Mouse (Mus musculus) embryonic facial prominence, embryonic 15.5 days (tissue): Measurements from ENCODE around the gene Wnk2. TPM values are rescaled to one million over a fixed set of nuclear protein-coding genes. Genes with fewer than 3 reads are reported as not detected.

Experiments
- ATAC-seq: fragments of 200-750 bp; cut with Nextera tagmentation; 2 replicates; pipeline ENCODE4 v1.8.0; 2017; ENCODE audit warnings: low read depth, moderate TSS enrichment; ENCODE audit not compliant: insufficient number of reproducible peaks, low FRiP score, low TSS enrichment
- H3K27ac ChIP-seq: fragments of 300-500 bp; sonication (generic); replicated peaks from 2 replicates; pipeline ENCODE4 v1.5.1; 2015; ENCODE audit warnings: mild to moderate bottlenecking, inconsistent platforms
- H3K27me3 ChIP-seq: fragments of 300-500 bp; sonication (generic); 2 replicates; pipeline ENCODE4 v1.6.1; 2015; ENCODE audit warnings: inconsistent platforms
- H3K36me3 ChIP-seq: fragments of 300-500 bp; sonication (generic); 2 replicates; pipeline ENCODE4 v1.6.1; 2015; ENCODE audit warnings: mild to moderate bottlenecking, inconsistent platforms
- H3K4me1 ChIP-seq: fragments of 300-500 bp; sonication (generic); 2 replicates; pipeline ENCODE4 v1.6.1; 2015; ENCODE audit warnings: inconsistent platforms
- H3K4me2 ChIP-seq: fragments of 300-500 bp; sonication (generic); replicated peaks from 2 replicates; pipeline ENCODE4 v1.6.1; 2015; ENCODE audit warnings: mild to moderate bottlenecking, inconsistent platforms
- H3K4me3 ChIP-seq: fragments of 300-500 bp; sonication (generic); replicated peaks from 2 replicates; pipeline ENCODE4 v1.5.1; 2015; ENCODE audit warnings: mild to moderate bottlenecking, inconsistent platforms
- H3K9ac ChIP-seq: fragments of 300-500 bp; sonication (generic); 2 replicates; pipeline ENCODE4 v1.6.1; 2015; ENCODE audit warnings: inconsistent platforms
- H3K9me3 ChIP-seq: fragments of 300-500 bp; sonication (generic); replicated peaks from 2 replicates; pipeline ENCODE4 v1.6.1; 2016; ENCODE audit warnings: inconsistent platforms
- WGBS: fragments of 180-500 bp; shearing (Covaris S2); methylation state at CpG from one replicate; pipeline ENCODE4 v1.1.7; 2015; 5-methylcytosine and 5-hydroxymethylcytosine counted together
- polyA plus RNA-seq: library from polyadenylated mRNA; unstranded; fragments of >200 nt; fragmentation: Nextera tagmentation; extraction: Ambion mirVana; gene quantifications from 2 replicates; pipeline ENCODE4 v1.2.1, GENCODE M21; 2015

Gene Wnk2
- polyA plus RNA-seq, 1 experiment from 2014 or later: 2.6 TPM

DNA sequence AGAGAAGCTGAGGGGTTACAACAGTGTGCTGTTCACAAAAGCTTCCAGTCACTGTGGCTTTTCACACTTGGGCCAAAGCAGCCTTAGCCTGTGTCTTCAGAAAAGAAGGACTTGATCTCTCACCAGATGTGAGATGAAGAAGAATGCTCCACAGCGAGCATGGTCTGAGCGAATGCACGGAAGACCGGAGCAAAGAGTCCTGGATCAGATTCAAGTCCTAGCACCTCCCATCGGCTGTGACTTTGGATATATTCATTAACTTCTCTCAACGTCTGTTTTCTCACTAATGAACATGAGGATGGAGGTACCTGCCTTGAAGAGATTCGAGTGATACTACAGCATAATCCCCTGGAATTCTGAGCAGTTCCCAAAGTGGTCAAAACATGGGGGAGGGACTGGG lies 6.8 kb upstream of the Wnk2 start:
- Histone ChIP-seq H3K36me3 (no peaks in the 10 kb centered on the region), H3K27ac (no peak overlapping the region), H3K9me3 (no peaks in the 10 kb centered on the region), H3K4me2 (no peak overlapping the region), H3K4me1 (peaks cover 7% of the 10 kb centered on the region; the same call in 1 of the 2 replicates), H3K4me3 (no peak overlapping the region), H3K27me3 (peaks cover 8% of the 10 kb centered on the region), H3K9ac (no peak overlapping the region)
- 44% methylated on average over 7 of the region's 7 CpGs for WGBS
- ATAC-seq: no peak

DNA sequence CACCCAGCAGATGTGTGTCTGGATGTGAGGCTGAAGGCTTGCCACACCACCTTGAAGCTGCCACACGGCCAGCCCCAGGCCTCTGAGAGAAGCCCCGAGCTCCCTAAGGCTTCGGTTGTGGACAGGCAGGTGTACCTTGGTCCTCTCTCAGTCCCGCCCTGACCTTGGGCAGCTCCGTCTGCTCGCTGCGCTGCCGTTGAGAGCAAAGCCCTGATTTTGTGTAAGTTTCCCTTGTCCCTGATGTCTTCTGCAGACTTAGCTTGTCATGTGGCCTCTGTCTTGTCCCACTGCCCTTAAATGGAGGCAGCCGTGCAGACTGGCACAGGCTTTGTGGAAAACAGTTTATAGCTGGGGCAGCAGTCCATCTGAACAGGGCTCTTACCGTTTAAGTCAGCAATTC lies 6.2 kb upstream of the Wnk2 start:
- H3K36me3 ChIP-seq: no peaks in the 10 kb centered on the region
- 69% methylated on average over 10 of the region's 10 CpGs for WGBS
- H3K4me2 ChIP-seq: no peak overlapping the region
- no peak overlapping the region for H3K27ac ChIP-seq
- no peak overlapping the region for H3K9ac ChIP-seq
- peaks cover 7% of the 10 kb centered on the region; the same call in 1 of the 2 replicates for H3K4me1 ChIP-seq
- H3K4me3 ChIP-seq: no peak overlapping the region
- peaks cover 14% of the 10 kb centered on the region for H3K27me3 ChIP-seq
- no peak for ATAC-seq
- H3K9me3 ChIP-seq: no peaks in the 10 kb centered on the region

DNA sequence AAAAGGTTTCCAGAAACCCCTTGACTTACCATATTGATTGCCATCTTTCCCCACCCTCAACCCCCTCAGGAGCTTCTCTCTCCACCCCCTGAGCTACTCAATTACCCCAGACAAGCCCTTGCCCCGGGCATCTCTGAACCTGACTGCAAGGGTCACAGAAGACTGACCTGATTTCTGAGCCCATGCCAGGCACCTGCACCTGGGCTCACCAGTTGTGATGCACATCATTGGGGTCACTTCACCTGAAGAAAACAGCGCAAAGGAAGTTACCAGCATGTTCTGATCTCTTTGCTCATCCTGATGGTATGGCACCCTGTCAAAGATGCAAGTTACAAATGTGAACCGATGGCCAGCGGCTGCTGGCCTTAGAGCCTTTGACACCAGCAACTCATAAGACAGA lies 873 bp upstream of the Wnk2 start:
- ATAC-seq: no peak
- H3K9ac ChIP-seq: no peak overlapping the region
- H3K4me2 ChIP-seq: no peak overlapping the region
- 78% methylated on average over 4 of the region's 4 CpGs for WGBS
- H3K27me3 ChIP-seq: peaks cover 37% of the 10 kb centered on the region
- no peak overlapping the region for H3K4me3 ChIP-seq
- H3K36me3 ChIP-seq: no peaks in the 10 kb centered on the region
- no peaks in the 10 kb centered on the region for H3K9me3 ChIP-seq
- peaks cover 41% of the 10 kb centered on the region for H3K4me1 ChIP-seq
- H3K27ac ChIP-seq: no peak overlapping the region

DNA sequence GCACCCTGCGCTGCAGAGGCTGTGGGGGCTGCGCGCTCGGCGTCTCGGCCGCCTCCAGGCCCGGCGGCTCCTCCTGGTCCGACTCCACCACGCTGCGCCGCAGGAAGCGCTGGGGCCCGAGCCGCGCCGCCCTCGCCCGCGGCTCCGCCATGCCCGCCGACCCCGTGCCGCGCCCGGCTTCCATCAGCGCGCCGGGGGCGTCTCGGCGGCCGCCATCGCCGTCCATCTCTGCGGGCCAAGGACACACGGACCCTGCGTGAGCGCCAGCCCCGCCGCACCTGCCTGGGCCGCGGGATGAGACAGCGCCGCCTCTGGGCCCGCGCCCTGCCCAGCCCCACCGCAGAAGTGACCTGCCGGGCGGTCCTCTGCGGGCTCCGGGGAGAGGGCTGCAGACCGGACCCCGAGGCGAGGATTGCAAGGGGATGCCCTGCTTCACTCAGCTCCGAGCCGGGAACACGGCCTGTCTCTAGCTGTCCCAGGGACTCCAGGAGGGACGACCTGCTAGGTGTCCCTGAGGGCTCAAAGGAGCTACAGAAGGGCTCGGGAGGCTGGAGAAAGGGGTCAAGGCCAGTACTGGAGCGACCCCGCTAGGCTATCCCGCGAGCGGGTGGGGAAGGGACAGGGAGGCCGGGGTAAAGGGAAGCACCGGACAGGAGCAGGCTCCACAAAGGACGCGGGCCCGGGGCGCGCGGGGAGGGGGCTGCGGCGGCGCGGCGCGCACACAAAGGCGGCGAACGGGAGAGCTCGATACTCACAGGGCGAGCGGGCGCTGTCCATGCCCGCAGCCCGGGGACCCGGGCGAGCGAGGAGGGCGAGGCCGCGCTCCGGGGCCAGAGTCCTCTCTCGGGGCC lies 582 bp downstream of the Wnk2 start:
- WGBS: under 1% methylated on average over 90 of the region's 98 CpGs

DNA sequence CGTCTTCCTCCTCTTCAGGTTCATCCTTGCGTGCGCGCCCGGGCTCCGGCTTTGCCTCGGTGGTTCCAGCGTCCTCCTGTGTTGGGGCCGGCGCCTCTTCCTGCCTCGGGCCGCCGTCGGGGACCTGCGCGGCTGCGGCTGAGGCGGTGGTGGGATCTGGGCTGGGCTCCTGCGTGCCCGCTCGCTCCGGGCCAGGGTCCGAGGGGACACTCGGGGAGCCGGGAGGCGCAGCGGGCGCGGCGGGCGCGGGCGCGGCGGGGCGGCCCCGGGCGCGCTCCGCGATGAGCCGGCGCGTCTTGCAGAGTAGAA lies 1.2 kb downstream of the Wnk2 start:
- H3K9ac ChIP-seq: peak overlapping the region; percentile 37
- H3K4me1 ChIP-seq: peaks cover 42% of the 10 kb centered on the region
- H3K4me3 ChIP-seq: peak overlapping the region; percentile 68
- peaks cover 37% of the 10 kb centered on the region for H3K27me3 ChIP-seq
- H3K27ac ChIP-seq: no peak overlapping the region
- WGBS: under 1% methylated on average over 39 of the region's 44 CpGs
- ATAC-seq: no peak
- peak overlapping the region; percentile 99 for H3K4me2 ChIP-seq
- H3K36me3 ChIP-seq: no peaks in the 10 kb centered on the region
- H3K9me3 ChIP-seq: no peaks in the 10 kb centered on the region

More for the DNA sequence above, 582 bp downstream of the Wnk2 start:
- ATAC-seq: peak; percentile 62
- H3K36me3 ChIP-seq: no peaks in the 10 kb centered on the region
- H3K27ac ChIP-seq: no peak overlapping the region; the same call in 1 of the 2 replicates
- H3K9ac ChIP-seq: peak overlapping the region; percentile 37
- peaks cover 37% of the 10 kb centered on the region for H3K27me3 ChIP-seq
- H3K4me2 ChIP-seq: peak overlapping the region; percentile 99
- H3K4me1 ChIP-seq: peaks cover 42% of the 10 kb centered on the region
- H3K4me3 ChIP-seq: peak overlapping the region; percentile 68
- H3K9me3 ChIP-seq: no peaks in the 10 kb centered on the region

DNA sequence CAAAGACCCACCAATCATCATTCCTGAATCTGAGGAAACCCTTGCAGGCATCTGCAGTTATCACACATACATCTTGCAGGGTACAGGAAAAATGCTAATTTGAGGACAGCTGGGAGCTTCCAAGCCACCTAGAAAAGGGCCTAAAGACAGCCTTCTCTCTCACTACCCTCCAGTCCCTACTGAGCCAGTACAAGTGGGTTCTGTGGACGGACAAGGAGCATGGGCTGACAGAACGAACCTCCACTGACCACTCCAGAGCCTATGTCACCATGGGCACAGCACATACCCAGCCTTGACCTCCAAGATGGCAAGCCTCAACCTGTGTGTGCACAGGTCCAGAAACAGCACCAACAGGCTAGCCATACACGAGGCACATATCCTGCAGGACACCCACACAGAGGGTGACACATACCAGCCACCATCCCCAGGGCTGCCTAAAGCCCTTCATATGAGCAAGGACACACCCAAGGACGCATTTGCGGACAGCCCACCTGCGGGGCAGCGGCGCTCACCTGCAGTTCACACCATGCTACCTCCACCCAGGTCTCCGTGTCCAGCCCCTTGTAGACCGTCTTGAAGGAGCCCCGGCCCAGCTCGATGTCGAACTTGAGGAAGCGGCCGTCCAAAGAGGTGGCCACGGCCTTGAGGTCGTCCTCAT lies 1.6 kb downstream of the Wnk2 start:
- Histone ChIP-seq H3K27ac (no peak overlapping the region), H3K4me2 (peak overlapping the region; percentile 99), H3K4me1 (peaks cover 42% of the 10 kb centered on the region), H3K36me3 (no peaks in the 10 kb centered on the region), H3K4me3 (peak overlapping the region; percentile 68), H3K9ac (no peak overlapping the region), H3K27me3 (peaks cover 37% of the 10 kb centered on the region), H3K9me3 (no peaks in the 10 kb centered on the region)
- no peak for ATAC-seq
- 24% methylated on average over 17 of the region's 17 CpGs for WGBS

DNA sequence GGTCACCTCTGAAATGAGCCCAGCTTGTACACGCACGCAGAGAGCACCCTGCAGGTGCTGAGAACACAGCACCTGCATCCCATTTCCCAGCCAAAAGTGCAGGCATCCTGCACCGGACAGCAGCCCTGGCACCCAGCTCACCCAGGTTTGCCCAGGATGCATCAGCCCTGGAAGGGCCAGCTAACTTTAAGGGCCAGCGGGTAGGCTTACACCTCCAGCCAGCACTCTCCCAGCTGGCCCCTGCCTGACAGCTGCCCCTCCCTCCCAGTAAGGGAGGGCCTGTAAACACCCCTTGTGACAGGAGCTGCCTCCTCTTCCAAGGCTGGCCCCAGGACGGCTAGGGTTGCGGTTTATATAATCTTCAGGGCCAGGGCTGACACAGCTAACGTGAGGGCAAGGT lies 2.4 kb downstream of the Wnk2 start:
- H3K4me1 ChIP-seq: peaks cover 46% of the 10 kb centered on the region
- H3K4me3 ChIP-seq: 0 out of 2 replicates have a peak overlapping the region, but pooled peaks have one; percentile 68
- H3K9me3 ChIP-seq: no peaks in the 10 kb centered on the region
- H3K9ac ChIP-seq: no peak overlapping the region
- H3K36me3 ChIP-seq: no peaks in the 10 kb centered on the region
- H3K27ac ChIP-seq: no peak overlapping the region
- ATAC-seq: no peak
- WGBS: 60% methylated on average over 7 of the region's 7 CpGs
- H3K27me3 ChIP-seq: peaks cover 34% of the 10 kb centered on the region
- peak overlapping the region; percentile 99; the same call in 1 of the 2 replicates for H3K4me2 ChIP-seq

DNA sequence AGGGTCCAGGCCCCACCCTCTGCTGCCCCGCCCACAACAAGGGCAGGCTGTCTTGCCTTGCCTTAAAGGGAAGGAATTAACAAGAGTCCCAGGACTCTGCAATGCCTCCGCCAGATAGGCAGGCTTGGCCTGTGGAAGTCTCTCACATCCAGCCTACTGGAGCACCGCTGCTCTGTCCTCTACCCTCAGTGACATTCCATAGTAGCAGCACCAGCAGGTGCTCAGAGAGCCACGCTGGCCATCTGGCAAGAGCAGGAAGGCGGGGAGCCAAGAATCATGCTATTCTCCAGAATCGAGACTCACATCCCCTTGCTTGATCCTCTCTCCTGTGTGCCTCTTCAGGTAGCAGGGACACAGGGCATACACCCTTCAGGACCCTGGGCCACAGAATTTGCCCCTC lies 3.4 kb downstream of the Wnk2 start:
- H3K4me2 ChIP-seq: no peak overlapping the region
- peaks cover 27% of the 10 kb centered on the region for H3K27me3 ChIP-seq
- H3K4me1 ChIP-seq: peaks cover 46% of the 10 kb centered on the region
- WGBS: 55% methylated on average over 6 of the region's 6 CpGs
- H3K9me3 ChIP-seq: no peaks in the 10 kb centered on the region
- ATAC-seq: no peak
- no peaks in the 10 kb centered on the region for H3K36me3 ChIP-seq
- H3K4me3 ChIP-seq: no peak overlapping the region
- no peak overlapping the region for H3K9ac ChIP-seq
- no peak overlapping the region for H3K27ac ChIP-seq

DNA sequence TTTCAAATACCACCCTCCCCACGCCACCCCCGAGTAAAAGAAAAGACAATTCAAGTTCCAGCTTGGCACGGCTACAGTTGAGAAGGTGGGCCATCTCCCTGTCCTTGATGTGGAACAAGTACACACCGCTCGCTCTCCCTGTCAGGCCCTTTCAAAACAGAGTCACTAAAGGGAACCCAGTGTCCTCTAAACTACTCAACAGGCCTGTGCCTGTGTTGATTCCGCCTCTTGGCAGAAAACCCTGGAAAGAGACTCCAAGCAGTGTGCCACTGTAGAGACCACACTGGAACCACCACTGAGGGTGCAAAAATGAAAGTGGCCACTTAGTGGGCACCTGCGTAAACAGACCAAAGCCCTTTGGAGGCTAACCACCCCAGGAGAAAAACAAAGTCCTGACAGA lies 4.5 kb downstream of the Wnk2 start:
- Histone ChIP-seq H3K9ac (no peak overlapping the region), H3K4me3 (no peak overlapping the region), H3K36me3 (no peaks in the 10 kb centered on the region), H3K4me1 (peaks cover 46% of the 10 kb centered on the region), H3K4me2 (no peak overlapping the region), H3K9me3 (no peaks in the 10 kb centered on the region), H3K27me3 (peaks cover 21% of the 10 kb centered on the region), H3K27ac (no peak overlapping the region)
- 85% methylated on average over 7 of the region's 7 CpGs for WGBS
- ATAC-seq: no peak

DNA sequence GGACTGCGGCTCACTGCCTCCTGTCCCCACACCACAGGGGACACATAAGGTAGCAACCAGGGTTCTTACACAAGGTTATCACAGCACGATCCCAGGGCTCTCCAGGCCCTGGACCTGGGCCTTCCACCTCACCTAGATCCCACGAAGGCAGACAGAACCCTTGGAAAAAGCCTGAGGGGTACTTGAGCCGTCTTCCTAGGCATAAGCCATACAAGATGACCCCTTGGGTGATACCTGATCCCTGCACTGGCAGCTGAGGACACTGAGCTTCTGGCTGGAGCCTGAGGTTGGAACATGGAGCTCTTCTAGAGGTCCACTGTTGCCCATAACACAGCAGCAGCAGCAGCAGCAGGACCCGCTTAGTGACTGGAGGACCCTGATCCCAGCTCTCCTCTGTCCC lies 5.4 kb downstream of the Wnk2 start:
- Histone ChIP-seq H3K27ac (no peak overlapping the region), H3K9ac (no peak overlapping the region), H3K4me2 (no peak overlapping the region), H3K9me3 (no peaks in the 10 kb centered on the region), H3K27me3 (peaks cover 21% of the 10 kb centered on the region), H3K4me3 (no peak overlapping the region), H3K36me3 (no peaks in the 10 kb centered on the region), H3K4me1 (peaks cover 37% of the 10 kb centered on the region)
- 70% methylated on average over 5 of the region's 5 CpGs for WGBS
- ATAC-seq: no peak

DNA sequence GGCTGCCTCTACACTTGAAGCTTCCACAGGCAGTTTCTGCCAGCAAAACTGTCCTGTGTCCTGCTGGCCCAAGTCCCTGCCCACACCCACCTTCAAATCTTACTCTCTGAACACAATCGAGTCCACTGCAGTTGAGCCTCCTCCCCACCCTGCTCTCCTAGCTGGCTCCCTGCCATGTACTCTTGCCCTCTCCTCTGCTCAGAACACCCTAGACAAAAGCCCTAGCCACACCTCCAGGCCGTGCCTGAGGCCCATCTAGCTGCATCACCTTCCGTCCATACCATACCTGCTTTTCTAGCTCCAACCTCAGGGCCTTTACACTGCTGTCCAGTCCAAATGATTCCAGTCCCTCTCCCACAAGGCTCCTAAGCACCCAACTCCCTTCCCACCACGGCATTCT lies 7.2 kb downstream of the Wnk2 start:
- H3K9me3 ChIP-seq: no peaks in the 10 kb centered on the region
- H3K36me3 ChIP-seq: no peaks in the 10 kb centered on the region
- 0 out of 2 replicates have a peak, but pooled peaks have one; percentile 15 for ATAC-seq
- H3K27ac ChIP-seq: no peak overlapping the region
- H3K9ac ChIP-seq: no peak overlapping the region
- H3K27me3 ChIP-seq: peaks cover 7% of the 10 kb centered on the region
- WGBS: 62% methylated on average over 4 of the region's 4 CpGs
- H3K4me3 ChIP-seq: no peak overlapping the region
- peaks cover 19% of the 10 kb centered on the region for H3K4me1 ChIP-seq
- no peak overlapping the region for H3K4me2 ChIP-seq
